Mouse (Mus musculus) liver, embryonic 14.5 days (tissue): Measurements from ENCODE around the gene Retreg2. TPM values are rescaled to one million over a fixed set of nuclear protein-coding genes. Genes with fewer than 3 reads are reported as not detected.

Experiments used
- ATAC-seq: fragments of 200-750 bp; cut with Nextera tagmentation; 2 replicates; pipeline ENCODE4 v1.8.0; 2017; ENCODE audit warnings: moderate number of reproducible peaks, mild to moderate bottlenecking, moderate library complexity; ENCODE audit not compliant: insufficient read depth
- DNase-seq, 3 experiments: peaks; one replicate each; pipeline ENCODE4 v3.0.0-alpha.2; 2012 to 2013; ENCODE audit warnings: low read depth in 3 of 3, low spot score in 3 of 3
- H3K27ac ChIP-seq: fragments of 300-500 bp; sonication (generic); 2 replicates; pipeline ENCODE4 v1.5.1; 2014; ENCODE audit warnings: moderate library complexity, mild to moderate bottlenecking, control low read depth, inconsistent platforms
- H3K27me3 ChIP-seq: fragments of 300-500 bp; sonication (generic); 2 replicates; pipeline ENCODE4 v1.6.1; 2014; ENCODE audit warnings: mild to moderate bottlenecking, low read length, moderate library complexity; ENCODE audit not compliant: control insufficient read depth, insufficient read depth
- H3K36me3 ChIP-seq: fragments of 300-500 bp; sonication (generic); replicated peaks from 2 replicates; pipeline ENCODE4 v1.6.1; 2014; ENCODE audit warnings: low read depth; ENCODE audit not compliant: control insufficient read depth, insufficient read depth
- H3K4me1 ChIP-seq, 2 experiments: fragments of 200-500 bp in 1 of 2; fragments of 300-500 bp in 1 of 2; sonication (generic) in 1 of 2; replicated peaks; 2 replicates each; pipeline ENCODE4 v1.6.1; 2012 to 2014; ENCODE audit warnings: antibody characterized with exemption in 1 of 2, inconsistent platforms in 1 of 2, low read length in 1 of 2; ENCODE audit not compliant: control insufficient read depth in 2 of 2, insufficient read depth in 2 of 2
- H3K4me2 ChIP-seq: fragments of 300-500 bp; sonication (generic); 2 replicates; pipeline ENCODE4 v1.6.1; 2014; ENCODE audit warnings: low read depth, mild to moderate bottlenecking, control low read depth, moderate library complexity
- H3K4me3 ChIP-seq, 2 experiments: fragments of 200-500 bp in 1 of 2; fragments of 300-500 bp in 1 of 2; sonication (generic) in 1 of 2; 2 replicates each; pipeline ENCODE4 v1.5.1; 2012 to 2014; ENCODE audit warnings: low read depth in 2 of 2, low read length in 2 of 2, mild to moderate bottlenecking in 2 of 2, control low read depth in 1 of 2, inconsistent platforms in 1 of 2, moderate library complexity in 1 of 2; ENCODE audit not compliant: insufficient read depth in 1 of 2
- H3K9ac ChIP-seq: fragments of 300-500 bp; sonication (generic); replicated peaks from 2 replicates; pipeline ENCODE4 v1.6.1; 2014; ENCODE audit warnings: mild to moderate bottlenecking, control low read depth, moderate library complexity
- H3K9me3 ChIP-seq: fragments of 300-500 bp; sonication (generic); 2 replicates; pipeline ENCODE4 v1.6.1; 2016; ENCODE audit warnings: low read length, mixed read lengths; ENCODE audit not compliant: control insufficient read depth
- CTCF ChIP-seq: IDR thresholded peaks from 2 replicates; pipeline ENCODE4 v1.5.1; 2016; ENCODE audit warnings: antibody characterized with exemption, low read depth, control low read depth
- EP300 ChIP-seq: IDR thresholded peaks from 2 replicates; pipeline ENCODE4 v1.6.1; 2016; ENCODE audit warnings: antibody characterized with exemption, low read depth
- WGBS: fragments of 180-500 bp; shearing (Covaris S2); extraction: QIAGEN DNeasy Blood & Tissue Kit; methylation state at CpG from one replicate; pipeline ENCODE4 v1.1.7; 2014; ENCODE audit not compliant: insufficient replicate concordance; 5-methylcytosine and 5-hydroxymethylcytosine counted together
- polyA plus RNA-seq, 2 experiments: library from polyadenylated mRNA; depleted of rRNA in 1 of 2; stranded (reverse) in 1 of 2; unstranded in 1 of 2; fragments of >200 nt; fragmentation: Nextera tagmentation in 1 of 2; extraction: Ambion mirVana in 1 of 2; gene quantifications; 2 replicates each; pipeline versions ENCODE4 v1.2.1 to v1.2.3; 2012 to 2014

Retreg2 gene
- polyA plus RNA-seq, 2 experiments: 45.1 to 61.8 TPM

DNA sequence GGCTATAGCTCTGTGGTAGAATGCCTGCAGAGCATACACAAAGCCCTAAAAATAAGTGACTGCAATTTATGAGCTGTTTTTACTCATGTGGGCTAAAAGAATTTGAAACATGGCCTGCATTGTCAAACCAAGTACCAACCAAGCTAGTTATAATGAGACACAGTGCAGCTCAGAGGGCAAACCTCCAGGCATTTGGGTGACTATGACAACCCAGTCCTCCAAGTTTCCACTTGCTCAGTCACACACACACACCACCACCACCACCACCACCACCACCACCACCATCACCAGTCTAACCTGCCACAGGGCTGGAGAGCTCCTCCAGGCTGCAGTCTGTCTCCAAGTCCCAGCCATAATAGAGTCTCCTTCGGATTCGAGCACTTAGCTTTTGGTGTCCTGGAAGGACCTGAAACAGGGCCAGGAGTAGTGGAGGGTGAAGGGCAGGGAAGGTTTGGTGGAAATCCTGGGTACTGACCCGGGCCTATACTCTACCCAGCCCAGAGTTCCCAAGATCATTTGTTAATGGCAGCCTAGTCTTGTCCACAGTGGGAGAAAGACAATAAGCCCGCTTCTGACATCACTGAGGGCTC, 1.9 kb upstream of the Retreg2 start:
- Histone ChIP-seq H3K9me3 (no peaks in the 10 kb centered on the region), H3K4me3 (peak overlapping the region; percentile 75 to 91), H3K36me3 (peaks cover 59% of the 10 kb centered on the region), H3K9ac (peak overlapping the region; percentile 98), H3K27me3 (no peaks in the 10 kb centered on the region), H3K4me2 (peak overlapping the region; percentile 71), H3K27ac (peak overlapping the region; percentile 80), H3K4me1 (peaks cover 49 to 67% of the 10 kb centered on the region in 2 experiments)
- TF ChIP-seq EP300 (no peak), CTCF (no peak)
- 36% methylated on average over 4 of the region's 4 CpGs for WGBS
- no peak for ATAC-seq
- no peak for DNase-seq

GRCm38 (mm10) chr1:75141486-75142190, 940 bp upstream of the Retreg2 start:
- Histone ChIP-seq H3K36me3 (peaks cover 59% of the 10 kb centered on the region), H3K27me3 (no peaks in the 10 kb centered on the region), H3K9ac (peak overlapping the region; percentile 98), H3K4me3 (peak overlapping the region; percentile 75 to 91), H3K4me2 (peak overlapping the region; percentile 71), H3K9me3 (no peaks in the 10 kb centered on the region), H3K27ac (peak overlapping the region; percentile 80), H3K4me1 (peaks cover 40 to 60% of the 10 kb centered on the region in 2 experiments)
- DNase-seq (peak; percentile 62 to 68 (median 65)), ATAC-seq (peak; percentile 48)
- TF ChIP-seq CTCF (no peak), EP300 (no peak)
- under 1% methylated on average over 53 of the region's 53 CpGs for WGBS

DNA sequence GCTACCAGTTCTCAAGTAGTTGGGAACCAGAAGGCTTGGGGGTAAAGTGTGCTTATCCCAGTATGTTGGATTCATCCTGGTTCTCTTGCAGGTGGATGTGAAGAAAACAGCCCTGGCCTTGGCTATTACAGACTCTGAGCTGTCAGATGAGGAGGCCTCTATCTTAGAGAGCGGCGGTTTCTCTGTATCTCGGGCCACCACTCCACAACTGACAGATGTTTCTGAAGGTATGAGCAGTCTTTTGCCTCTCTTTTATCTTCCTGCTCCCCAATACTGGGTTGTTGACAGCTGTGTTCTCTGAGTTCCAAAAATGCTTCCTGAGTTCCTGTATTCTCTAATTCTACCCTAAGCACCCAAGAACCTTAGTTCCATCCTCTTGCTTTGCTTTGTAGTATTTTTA, 3.0 kb downstream of the Retreg2 start:
- Histone ChIP-seq H3K4me1 (peaks cover 9 to 27% of the 10 kb centered on the region in 2 experiments), H3K9me3 (no peaks in the 10 kb centered on the region), H3K27ac (peak overlapping the region; percentile 70), H3K36me3 (peaks cover 50% of the 10 kb centered on the region), H3K4me3 (peak overlapping the region in 1 of 2 experiments; percentile 75; a peak in 2 of 4 replicates), H3K27me3 (no peaks in the 10 kb centered on the region), H3K9ac (peak overlapping the region; percentile 83), H3K4me2 (peak overlapping the region; percentile 71)
- TF ChIP-seq EP300: peak; percentile 81
- no peak for TF ChIP-seq CTCF
- no peak for ATAC-seq
- DNase-seq: peak in 1 of 3 experiments; percentile 35
- 38% methylated on average over 3 of the region's 3 CpGs for WGBS

DNA sequence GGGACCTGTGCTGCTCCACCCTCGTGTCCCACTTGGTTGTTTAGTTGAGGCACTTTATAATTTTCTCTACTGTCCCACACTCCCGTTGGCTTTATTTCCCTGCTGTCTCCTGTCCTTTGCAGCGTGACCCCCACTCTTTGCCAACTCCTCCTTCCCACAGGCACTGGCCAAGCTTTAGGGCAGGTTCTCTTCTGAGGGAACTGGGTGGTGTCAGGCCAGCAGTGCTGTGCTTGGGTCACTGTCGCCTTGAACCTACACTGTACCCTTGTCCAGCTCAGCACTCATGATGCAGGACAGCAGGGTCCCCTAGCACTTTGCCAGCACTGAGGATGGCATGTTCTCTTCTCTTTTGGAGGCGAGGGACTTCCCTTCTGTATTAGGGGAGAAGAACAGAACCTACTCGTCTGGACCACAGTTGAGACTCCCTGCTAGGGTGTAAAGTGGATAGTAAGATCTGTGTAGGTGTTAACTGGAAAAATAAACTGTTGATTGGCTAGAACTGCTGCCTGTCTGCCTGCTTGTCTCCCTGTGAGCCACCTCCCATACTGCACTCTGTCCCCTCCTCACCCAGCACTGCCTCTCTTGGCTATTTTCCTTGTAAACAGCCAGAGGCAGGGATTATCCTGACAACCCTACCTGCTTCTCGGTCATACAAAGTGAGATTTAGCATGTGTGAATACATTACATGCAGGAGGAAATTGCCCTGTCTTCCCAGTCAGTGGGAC, 5.0 kb downstream of the Retreg2 start:
- Histone ChIP-seq H3K9me3 (no peaks in the 10 kb centered on the region), H3K4me2 (no peak overlapping the region), H3K4me3 (no peak overlapping the region), H3K27me3 (no peaks in the 10 kb centered on the region), H3K27ac (no peak overlapping the region), H3K36me3 (peaks cover 50% of the 10 kb centered on the region), H3K9ac (no peak overlapping the region), H3K4me1 (peaks cover 9 to 25% of the 10 kb centered on the region in 2 experiments)
- no peak for TF ChIP-seq EP300
- ATAC-seq (no peak), DNase-seq (no peak)
- 75% methylated on average over 7 of the region's 7 CpGs for WGBS

DNA sequence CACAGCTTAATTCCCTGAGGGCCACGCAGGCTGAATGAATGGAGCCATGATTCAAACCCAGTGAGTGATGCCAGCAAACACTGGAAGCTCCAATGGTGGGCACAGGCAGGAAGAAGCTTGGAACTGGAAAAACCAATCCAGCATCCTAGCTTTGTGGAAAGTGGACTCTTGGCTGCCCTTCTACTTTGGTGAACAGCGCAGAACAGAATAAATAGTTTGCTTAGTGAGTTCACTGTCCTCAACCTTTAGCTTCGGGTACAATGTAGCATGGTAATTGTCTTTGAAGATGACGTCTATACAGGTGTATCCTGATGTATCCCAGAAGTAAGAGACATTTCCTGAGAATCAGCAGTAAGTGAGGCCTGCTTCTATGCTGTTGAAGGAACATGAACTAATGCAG, 6.1 kb downstream of the Retreg2 start:
- 80% methylated on average over 4 of the region's 4 CpGs for WGBS

More for the DNA sequence above, 6.1 kb downstream of the Retreg2 start:
- no peaks in the 10 kb centered on the region for H3K27me3 ChIP-seq
- TF ChIP-seq CTCF (no peak), EP300 (no peak)
- H3K9me3 ChIP-seq: no peaks in the 10 kb centered on the region
- H3K4me2 ChIP-seq: no peak overlapping the region
- no peak for ATAC-seq
- H3K36me3 ChIP-seq: peaks cover 50% of the 10 kb centered on the region
- no peak overlapping the region for H3K4me3 ChIP-seq
- H3K9ac ChIP-seq: no peak overlapping the region
- DNase-seq: no peak
- H3K27ac ChIP-seq: no peak overlapping the region
- peaks cover 8 to 20% of the 10 kb centered on the region in 2 experiments for H3K4me1 ChIP-seq
